Comparison of ENCODE assay signal across 8 mouse cellular contexts in the genomic region with DNA sequence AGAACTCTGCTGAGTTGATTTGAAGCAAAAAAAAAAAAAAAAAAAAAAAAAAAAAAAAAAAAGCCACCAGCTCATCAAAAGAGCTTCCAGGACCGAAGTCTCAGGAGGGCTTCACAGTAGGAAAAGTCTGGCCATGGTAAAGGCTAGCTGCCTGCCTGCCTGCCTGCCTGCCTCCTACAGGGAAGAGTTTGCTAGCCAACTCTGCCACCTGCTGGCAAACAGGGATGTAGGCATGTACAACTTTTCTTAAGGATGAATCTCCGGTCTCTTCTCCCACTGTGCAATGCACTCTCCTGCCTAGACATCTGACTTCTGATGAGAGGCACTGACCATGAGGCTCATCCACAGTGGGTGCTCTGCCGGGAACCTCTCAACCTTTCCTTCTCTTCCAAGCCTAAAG.
A peak's percentile ranks its signal among the peaks of the same experiment; 100 is the strongest.
DNase-seq lines count a peak whose midpoint lies in the region; ATAC-seq lines count a peak whose summit lies in the region.

No protein-coding gene starts in this region.

- peak; percentile 69 for DNase-seq in layer of hippocampus, adult 11-12 months (ENCODE audit: low spot score)
- DNase-seq in layer of hippocampus, adult 9-10 months (ENCODE audit: low spot score) = no peak
- DNase-seq in cerebellum, adult 9-10 months = peak; percentile 73
- DNase-seq in forelimb bud, embryonic 11.5 days (ENCODE audit: low read depth, low spot score) = peak; percentile 61
- DNase-seq in left cerebral cortex, adult 11 months (ENCODE audit: low spot score) = peak; percentile 40
- DNase-seq in right cerebral cortex, postnatal 25 days = peak; percentile 74

- H3K9ac ChIP-seq in hindbrain, embryonic 15.5 days = no peak overlapping the region

- peaks cover 19% of the 10 kb centered on the region for H3K4me1 ChIP-seq in hindbrain, embryonic 15.5 days (replicated peaks)

- H3K27ac ChIP-seq in hindbrain, embryonic 15.5 days (replicated peaks) = no peak overlapping the region

- H3K9me3 ChIP-seq in hindbrain, embryonic 15.5 days = no peaks in the 10 kb centered on the region

- no peaks in the 10 kb centered on the region for H3K27me3 ChIP-seq in hindbrain, embryonic 15.5 days

- H3K4me2 ChIP-seq in hindbrain, embryonic 15.5 days = no peak overlapping the region

- 14% methylated on average over 3 of the region's 3 CpGs for WGBS in hindbrain, embryonic 15.5 days

- peak; percentile 39; the same call in 1 of the 2 replicates for ATAC-seq in hindbrain, embryonic 15.5 days (ENCODE audit: low FRiP score, low read depth)
- ATAC-seq in megakaryocyte-erythroid progenitor cell, adult 5-6 weeks (replicated peaks; ENCODE audit: low FRiP score, low TSS enrichment, poor library complexity, severe bottlenecking) = peak; percentile 71

- H3K4me3 ChIP-seq in hindbrain, embryonic 15.5 days = no peak overlapping the region

- H3K36me3 ChIP-seq in hindbrain, embryonic 15.5 days = no peaks in the 10 kb centered on the region
